Mouse (Mus musculus): ENCODE data around the gene Nucks1. TPM values are rescaled to one million over a fixed set of nuclear protein-coding genes. Genes with fewer than 3 reads are reported as not detected.
"Not testable (repeated sequence)": the region's sequence is repeated elsewhere in the genome, so short reads cannot be mapped to it uniquely, and the experiment has no call there.

The Nucks1 gene
- polyA plus RNA-seq, 1 experiment from 2014 or later = 77.9 TPM

DNA sequence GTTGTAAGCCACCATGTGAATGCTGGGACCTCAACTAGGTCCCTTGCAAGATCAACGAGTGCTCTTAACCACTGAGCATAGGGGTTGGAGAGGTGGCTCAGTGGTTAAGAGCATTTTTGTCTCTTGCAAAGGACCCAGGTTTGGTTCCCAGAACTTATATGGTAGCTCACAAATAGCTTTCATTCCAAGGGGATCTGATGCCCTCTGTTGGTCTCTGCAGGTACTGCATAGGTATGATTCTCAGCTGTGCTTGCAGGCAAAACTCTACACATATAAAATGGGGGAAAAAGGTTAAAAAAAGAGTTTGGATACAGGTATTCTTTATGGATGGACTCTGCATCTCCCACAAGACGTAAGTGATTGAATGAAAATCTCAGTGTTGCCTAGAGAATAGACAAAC is 27.5 kb upstream of the Nucks1 start:
- H3K27me3 ChIP-seq (ENCODE audit: insufficient read depth, low read length) = no peaks in the 10 kb centered on the region
- H3K4me2 ChIP-seq (replicated peaks; ENCODE audit: low read depth, low read length) = no peak overlapping the region
- no peak overlapping the region for H3K4me3 ChIP-seq (ENCODE audit: low read length)
- H3K9ac ChIP-seq (replicated peaks; ENCODE audit: low read length) = no peak overlapping the region
- no peaks in the 10 kb centered on the region for H3K36me3 ChIP-seq (ENCODE audit: insufficient read depth, low read length)
- no peaks in the 10 kb centered on the region for H3K4me1 ChIP-seq (ENCODE audit: insufficient read depth, low read length)
- H3K9me3 ChIP-seq (ENCODE audit: low read length) = no peaks in the 10 kb centered on the region
- 63% methylated on average over 2 of the region's 2 CpGs for WGBS
- H3K27ac ChIP-seq (ENCODE audit: low read length) = no peak overlapping the region
- no peak for ATAC-seq (ENCODE audit: low FRiP score, low TSS enrichment)

DNA sequence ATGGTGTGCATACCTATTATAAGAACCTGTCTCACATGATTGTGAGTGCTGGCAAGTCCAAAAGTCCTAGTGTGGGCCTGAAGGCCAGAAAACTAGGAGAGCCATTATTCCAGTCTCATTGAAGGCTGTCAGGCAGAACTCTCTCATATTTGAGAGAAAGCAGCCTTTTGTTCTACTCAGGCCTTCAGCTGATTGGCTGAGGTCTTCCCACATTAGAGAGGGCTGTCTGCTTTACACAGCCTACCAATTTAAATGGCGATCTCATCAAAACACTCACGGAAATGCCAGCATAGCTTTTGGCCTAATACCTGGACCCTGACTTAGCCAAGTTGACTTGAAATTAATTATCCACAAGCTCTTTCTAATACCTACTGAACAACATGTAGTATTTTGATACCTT is 24.2 kb upstream of the Nucks1 start:
- Histone ChIP-seq H3K4me2 (replicated peaks; ENCODE audit: low read depth, low read length) (no peak overlapping the region), H3K9ac (replicated peaks; ENCODE audit: low read length) (no peak overlapping the region), H3K4me1 (ENCODE audit: insufficient read depth, low read length) (no peaks in the 10 kb centered on the region), H3K27me3 (ENCODE audit: insufficient read depth, low read length) (no peaks in the 10 kb centered on the region), H3K27ac (ENCODE audit: low read length) (no peak overlapping the region), H3K9me3 (ENCODE audit: low read length) (no peaks in the 10 kb centered on the region), H3K36me3 (ENCODE audit: insufficient read depth, low read length) (no peaks in the 10 kb centered on the region), H3K4me3 (ENCODE audit: low read length) (no peak overlapping the region)
- no peak for ATAC-seq (ENCODE audit: low FRiP score, low TSS enrichment)
- 76% methylated on average over 2 of the region's 2 CpGs for WGBS

GRCm38 (mm10) chr1:131886641-131887040 is 23.7 kb upstream of the Nucks1 start:
- Histone ChIP-seq H3K27ac (ENCODE audit: low read length) (no peak overlapping the region), H3K36me3 (ENCODE audit: insufficient read depth, low read length) (no peaks in the 10 kb centered on the region)
- WGBS = 67% methylated on average over 3 of the region's 3 CpGs

GRCm38 (mm10) chr1:131890043-131890658 is 20.2 kb upstream of the Nucks1 start:
- 63% methylated on average over 6 of the region's 6 CpGs for WGBS
- Histone ChIP-seq H3K9me3 (ENCODE audit: low read length) (no peaks in the 10 kb centered on the region), H3K4me3 (ENCODE audit: low read length) (no peak overlapping the region), H3K27ac (ENCODE audit: low read length) (no peak overlapping the region), H3K9ac (replicated peaks; ENCODE audit: low read length) (no peak overlapping the region), H3K4me1 (ENCODE audit: insufficient read depth, low read length) (no peaks in the 10 kb centered on the region), H3K36me3 (ENCODE audit: insufficient read depth, low read length) (no peaks in the 10 kb centered on the region), H3K4me2 (replicated peaks; ENCODE audit: low read depth, low read length) (no peak overlapping the region), H3K27me3 (ENCODE audit: insufficient read depth, low read length) (no peaks in the 10 kb centered on the region)
- no peak for ATAC-seq (ENCODE audit: low FRiP score, low TSS enrichment)

More at GRCm38 (mm10) chr1:131886641-131887040, 23.7 kb upstream of the Nucks1 start:
- Histone ChIP-seq H3K4me3 (ENCODE audit: low read length) (no peak overlapping the region), H3K4me1 (ENCODE audit: insufficient read depth, low read length) (no peaks in the 10 kb centered on the region), H3K9ac (replicated peaks; ENCODE audit: low read length) (no peak overlapping the region), H3K27me3 (ENCODE audit: insufficient read depth, low read length) (no peaks in the 10 kb centered on the region), H3K4me2 (replicated peaks; ENCODE audit: low read depth, low read length) (no peak overlapping the region), H3K9me3 (ENCODE audit: low read length) (no peaks in the 10 kb centered on the region)
- ATAC-seq (ENCODE audit: low FRiP score, low TSS enrichment) = no peak

GRCm38 (mm10) chr1:131891436-131891835 is 18.9 kb upstream of the Nucks1 start:
- ATAC-seq (ENCODE audit: low FRiP score, low TSS enrichment) = no peak

GRCm38 (mm10) chr1:131902679-131903078 is 7.7 kb upstream of the Nucks1 start:
- H3K4me1 ChIP-seq (ENCODE audit: insufficient read depth, low read length) = no peaks in the 10 kb centered on the region
- H3K9ac ChIP-seq (replicated peaks; ENCODE audit: low read length) = no peak overlapping the region
- no peaks in the 10 kb centered on the region for H3K36me3 ChIP-seq (ENCODE audit: insufficient read depth, low read length)
- no peak overlapping the region for H3K4me2 ChIP-seq (replicated peaks; ENCODE audit: low read depth, low read length)
- H3K27me3 ChIP-seq (ENCODE audit: insufficient read depth, low read length) = no peaks in the 10 kb centered on the region
- H3K27ac ChIP-seq (ENCODE audit: low read length) = no peak overlapping the region
- no peaks in the 10 kb centered on the region for H3K9me3 ChIP-seq (ENCODE audit: low read length)
- WGBS = 86% methylated on average over 4 of the region's 4 CpGs
- no peak overlapping the region for H3K4me3 ChIP-seq (ENCODE audit: low read length)
- no peak for ATAC-seq (ENCODE audit: low FRiP score, low TSS enrichment)

More at GRCm38 (mm10) chr1:131891436-131891835, 18.9 kb upstream of the Nucks1 start:
- Histone ChIP-seq H3K4me1 (ENCODE audit: insufficient read depth, low read length) (no peaks in the 10 kb centered on the region), H3K36me3 (ENCODE audit: insufficient read depth, low read length) (no peaks in the 10 kb centered on the region), H3K9me3 (ENCODE audit: low read length) (no peaks in the 10 kb centered on the region), H3K9ac (replicated peaks; ENCODE audit: low read length) (no peak overlapping the region), H3K27ac (ENCODE audit: low read length) (no peak overlapping the region), H3K27me3 (ENCODE audit: insufficient read depth, low read length) (no peaks in the 10 kb centered on the region), H3K4me3 (ENCODE audit: low read length) (no peak overlapping the region), H3K4me2 (replicated peaks; ENCODE audit: low read depth, low read length) (no peak overlapping the region)
- 80% methylated on average over 4 of the region's 4 CpGs for WGBS

DNA sequence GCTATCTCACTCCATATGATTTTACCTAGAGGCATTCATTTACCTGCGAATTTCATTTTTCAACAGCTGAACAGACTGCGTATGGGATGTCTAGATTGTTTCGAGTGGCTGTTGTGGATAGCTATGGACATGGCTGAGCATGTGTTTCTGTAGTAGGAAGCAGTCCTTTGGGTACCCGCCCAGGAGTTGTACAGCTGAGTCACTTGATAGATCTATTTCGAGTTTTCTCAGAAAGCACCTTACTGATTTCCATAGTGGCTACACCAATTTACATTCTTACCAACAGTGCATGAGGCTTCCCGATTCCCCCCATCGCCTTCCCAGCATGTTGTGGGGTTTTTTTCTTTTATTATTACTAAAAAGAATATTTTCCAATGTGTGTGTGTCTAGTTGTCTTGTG is 7.1 kb upstream of the Nucks1 start:
- H3K9me3 ChIP-seq (ENCODE audit: low read length) = no peaks in the 10 kb centered on the region
- no peaks in the 10 kb centered on the region for H3K36me3 ChIP-seq (ENCODE audit: insufficient read depth, low read length)
- H3K27me3 ChIP-seq (ENCODE audit: insufficient read depth, low read length) = no peaks in the 10 kb centered on the region; the same call in 1 of the 2 replicates
- no peaks in the 10 kb centered on the region for H3K4me1 ChIP-seq (ENCODE audit: insufficient read depth, low read length)
- H3K4me2 ChIP-seq (replicated peaks; ENCODE audit: low read depth, low read length) = no peak overlapping the region
- no peak overlapping the region for H3K9ac ChIP-seq (replicated peaks; ENCODE audit: low read length)
- H3K4me3 ChIP-seq (ENCODE audit: low read length) = no peak overlapping the region
- 92% methylated on average over 7 of the region's 7 CpGs for whole genome bisulfite sequencing
- no peak overlapping the region for H3K27ac ChIP-seq (ENCODE audit: low read length)
- ATAC-seq (ENCODE audit: low FRiP score, low TSS enrichment) = no peak

- no peaks in the 10 kb centered on the region for H3K4me1 ChIP-seq (ENCODE audit: insufficient read depth, low read length)
- WGBS = 6% methylated on average over 1 of the region's 1 CpGs
- ATAC-seq (ENCODE audit: low FRiP score, low TSS enrichment) = no peak
- H3K4me2 ChIP-seq (replicated peaks; ENCODE audit: low read depth, low read length) = no peak overlapping the region
- H3K9me3 ChIP-seq (ENCODE audit: low read length) = no peaks in the 10 kb centered on the region
- H3K36me3 ChIP-seq (ENCODE audit: insufficient read depth, low read length) = no peaks in the 10 kb centered on the region
- peaks cover 5% of the 10 kb centered on the region; the same call in 1 of the 2 replicates for H3K27me3 ChIP-seq (ENCODE audit: insufficient read depth, low read length)
- no peak overlapping the region for H3K9ac ChIP-seq (replicated peaks; ENCODE audit: low read length)
- no peak overlapping the region for H3K27ac ChIP-seq (ENCODE audit: low read length)
- H3K4me3 ChIP-seq (ENCODE audit: low read length) = no peak overlapping the region
Measured at GRCm38 (mm10) chr1:131905497-131905896, 4.8 kb upstream of the Nucks1 start.

GRCm38 (mm10) chr1:131908456-131908855 is 1.9 kb upstream of the Nucks1 start:
- Histone ChIP-seq H3K4me1 (ENCODE audit: insufficient read depth, low read length) (peaks cover 11% of the 10 kb centered on the region; the same call in 1 of the 2 replicates), H3K4me3 (ENCODE audit: low read length) (no peak overlapping the region), H3K9me3 (ENCODE audit: low read length) (no peaks in the 10 kb centered on the region), H3K27me3 (ENCODE audit: insufficient read depth, low read length) (peaks cover 5% of the 10 kb centered on the region; the same call in 1 of the 2 replicates), H3K9ac (replicated peaks; ENCODE audit: low read length) (no peak overlapping the region), H3K4me2 (replicated peaks; ENCODE audit: low read depth, low read length) (no peak overlapping the region), H3K27ac (ENCODE audit: low read length) (no peak overlapping the region), H3K36me3 (ENCODE audit: insufficient read depth, low read length) (no peaks in the 10 kb centered on the region)
- 88% methylated on average over 3 of the region's 3 CpGs for WGBS
- ATAC-seq (ENCODE audit: low FRiP score, low TSS enrichment) = no peak

GRCm38 (mm10) chr1:131909236-131909635 is 1.1 kb upstream of the Nucks1 start:
- H3K9me3 ChIP-seq (ENCODE audit: low read length); H3K36me3 ChIP-seq (ENCODE audit: insufficient read depth, low read length); H3K4me2 ChIP-seq (replicated peaks; ENCODE audit: low read depth, low read length); H3K27ac ChIP-seq (ENCODE audit: low read length); ATAC-seq (ENCODE audit: low FRiP score, low TSS enrichment); H3K9ac ChIP-seq (replicated peaks; ENCODE audit: low read length); H3K4me3 ChIP-seq (ENCODE audit: low read length); H3K27me3 ChIP-seq (ENCODE audit: insufficient read depth, low read length): not testable (repeated sequence)
- 96% methylated on average over 2 of the region's 2 CpGs for WGBS
- H3K4me1 ChIP-seq (ENCODE audit: insufficient read depth, low read length) = peaks cover 11% of the 10 kb centered on the region; the same call in 1 of the 2 replicates

Data from kidney, embryonic 16.5 days (tissue).